Mouse (Mus musculus) left cerebral cortex, postnatal 4 days (tissue): ENCODE data around the gene Cfap73. TPM values are rescaled to one million over a fixed set of nuclear protein-coding genes. Genes with fewer than 3 reads are reported as not detected.

Source experiments
- DNase-seq: peaks from one replicate; pipeline ENCODE4 v3.0.0-alpha.2; 2022
- intact Hi-C: fragments of 180-260 bp; cut with DNase I; formaldehyde crosslinking; loops from one replicate; pipeline ENCODE4 v1.15.1; 2025
- total RNA-seq, 2 experiments: library from RNA; stranded (reverse); gene quantifications; 2 replicates each; pipeline ENCODE4 v1.2.3; 2021

Cfap73 gene
- total RNA-seq, 2 experiments from 2014 or later, result 0.40 TPM; not detected in 1

GRCm38 (mm10) chr5:120620375-120621077 lies 13.5 kb downstream of the Cfap73 start:
- intact Hi-C loops, result loop anchor here (5.0 to 10.0 kb wide), 2 partner anchors 57 to 124 kb away; partner anchors contain the start of gene Oas2
- DNase-seq, result peak; percentile 80

- intact Hi-C loops, result no loop called here
- DNase-seq, result peak; percentile 66
These were observed 14.8 kb downstream of the Cfap73 start for GRCm38 (mm10) chr5:120619201-120619600.

GRCm38 (mm10) chr5:120618778-120619177 lies 15.3 kb downstream of the Cfap73 start:
- no peak for DNase-seq
- intact Hi-C loops, result no loop called here

- DNase-seq, result no peak
- intact Hi-C loops, result no loop called here
These were observed 18.1 kb downstream of the Cfap73 start for GRCm38 (mm10) chr5:120615903-120616302.

- intact Hi-C loops, result no loop called here
- DNase-seq, result peak; percentile 100
These were observed 21.0 kb downstream of the Cfap73 start for GRCm38 (mm10) chr5:120612822-120613604.

- intact Hi-C loops, result no loop called here
- DNase-seq, result peak; percentile 98
These were observed 21.6 kb downstream of the Cfap73 start, which contains the start of the genes Rita1 and Ddx54 for GRCm38 (mm10) chr5:120612442-120612821. TSS of gene Rita1 (minus strand) at chr5:120612589. TSS of gene Ddx54 (plus strand) at chr5:120612739.

GRCm38 (mm10) chr5:120611416-120611815 lies 22.6 kb downstream of the Cfap73 start:
- no peak for DNase-seq
- intact Hi-C loops, result no loop called here

- intact Hi-C loops, result no loop called here
- no peak for DNase-seq
These were observed 23.1 kb downstream of the Cfap73 start for GRCm38 (mm10) chr5:120610906-120611305.

- DNase-seq, result no peak
- intact Hi-C loops, result no loop called here
These were observed 24.7 kb downstream of the Cfap73 start for GRCm38 (mm10) chr5:120609246-120609775.

GRCm38 (mm10) chr5:120607335-120607734 lies 26.7 kb downstream of the Cfap73 start:
- intact Hi-C loops, result no loop called here
- no peak for DNase-seq

GRCm38 (mm10) chr5:120606590-120607200 lies 27.3 kb downstream of the Cfap73 start:
- no peak for DNase-seq
- intact Hi-C loops, result no loop called here

GRCm38 (mm10) chr5:120605688-120606087 lies 28.3 kb downstream of the Cfap73 start:
- peak; percentile 95 for DNase-seq
- intact Hi-C loops, result loop anchor here (2.0 kb wide), 1 partner anchor 55 kb away; no protein-coding TSS in a partner anchor

GRCm38 (mm10) chr5:120605241-120605661 lies 28.8 kb downstream of the Cfap73 start:
- DNase-seq, result no peak
- intact Hi-C loops, result loop anchor here (2.0 kb wide), 1 partner anchor 54 kb away; no protein-coding TSS in a partner anchor

- intact Hi-C loops, result loop anchor here (2.0 to 5.0 kb wide), 2 partner anchors 54 to 93 kb away; partner anchors contain the start of gene Slc8b1
- DNase-seq, result peak; percentile 92
These were observed 29.2 kb downstream of the Cfap73 start for GRCm38 (mm10) chr5:120604839-120605238.

GRCm38 (mm10) chr5:120603515-120603914 lies 30.5 kb downstream of the Cfap73 start:
- intact Hi-C loops, result loop anchor here (5.0 kb wide), 1 partner anchor 91 kb away; the partner anchor contains the start of gene Slc8b1
- DNase-seq, result peak; percentile 55

- intact Hi-C loops, result loop anchor here (5.0 kb wide), 1 partner anchor 90 kb away; the partner anchor contains the start of gene Slc8b1
These were observed 31.8 kb downstream of the Cfap73 start for GRCm38 (mm10) chr5:120602210-120602609.

GRCm38 (mm10) chr5:120600946-120601668 lies 32.9 kb downstream of the Cfap73 start:
- DNase-seq, result no peak
- intact Hi-C loops, result loop anchor here (5.0 kb wide), 1 partner anchor 89 kb away; the partner anchor contains the start of gene Slc8b1

More at GRCm38 (mm10) chr5:120602210-120602609, 31.8 kb downstream of the Cfap73 start:
- DNase-seq, result no peak

- no peak for DNase-seq
- intact Hi-C loops, result loop anchor here (5.0 kb wide), 1 partner anchor 87 kb away; the partner anchor contains the start of gene Slc8b1
These were observed 34.4 kb downstream of the Cfap73 start for GRCm38 (mm10) chr5:120599625-120600024.

- intact Hi-C loops, result no loop called here
- no peak for DNase-seq
These were observed 39.5 kb downstream of the Cfap73 start for GRCm38 (mm10) chr5:120594485-120594884.

- peak; percentile 51 for DNase-seq
- intact Hi-C loops, result no loop called here
These were observed 41.9 kb downstream of the Cfap73 start for GRCm38 (mm10) chr5:120592141-120592540.
